8 mouse cellular contexts compared by ENCODE assay signal in genomic region chr6:108782526-108783183, GRCm38 (mm10). TPM values are rescaled to one million over a fixed set of nuclear protein-coding genes. Genes with fewer than 3 reads are reported as not detected.
DNase-seq lines count a peak whose midpoint lies in the region; ATAC-seq and TF ChIP-seq lines count a peak whose summit lies in the region.

Arl8b (plus strand) TSS chr6:108783099.

- H3K27ac ChIP-seq in cortical plate, adult 2 months (ENCODE audit: insufficient read depth, low read length): peak within 1 kb of the TSS; percentile 76

- peak; percentile 99 for DNase-seq in gastrocnemius, postnatal 10 days
- peak; percentile 97 for DNase-seq in induced T-regulatory cell, adult 2 months (ENCODE audit: low read depth)
- DNase-seq in left cerebral cortex, adult 9 months (ENCODE audit: low spot score in 2 of 2): peak; percentile 84 to 93
- peak; percentile 98 for DNase-seq in right cerebral cortex, postnatal 14 days
- peak; percentile 92 to 94 for DNase-seq in urinary bladder, postnatal 36 days (ENCODE audit: low spot score in 2 of 2)

- H3K4me1 ChIP-seq in cortical plate, adult 2 months (ENCODE audit: control insufficient read depth, insufficient read depth, low read length): peaks cover 9% of the 10 kb centered on the region

- TF ChIP-seq POLR2A in cortical plate, adult 2 months (IDR thresholded peaks at IDR 0.05; ENCODE audit: extremely low read depth, insufficient read depth, low read length): peak; percentile 73

- TF ChIP-seq CTCF in cortical plate, adult 2 months (IDR thresholded peaks at IDR 0.05; ENCODE audit: extremely low read depth, insufficient read depth, low read length): peak; percentile 84

- peak within 1 kb of the TSS; percentile 90 for H3K4me3 ChIP-seq in cortical plate, adult 2 months (ENCODE audit: insufficient read depth, low read length)

- peak; percentile 82 for ATAC-seq in activated CD4-positive, CD25-positive, alpha-beta regulatory T cell, adult 4 months
- ATAC-seq in megakaryocyte progenitor cell, adult 5-6 weeks (replicated peaks; ENCODE audit: poor library complexity): peak; percentile 82

RNA-seq across cellular contexts. Expression of gene Arl8b, which starts in this region (rescaled TPM):
- polyA plus RNA-seq in activated CD4-positive, CD25-positive, alpha-beta regulatory T cell, adult 4 months (2017; shearing (Covaris generic)): 10 to 100 TPM; 41.0 to 42.6 TPM
- 82.1 and 83.6 TPM in 2 replicates for polyA plus RNA-seq in cortical plate, adult 2 months (2012; rRNA removed)
- 10 to 100 TPM; 70.5 to 75.3 TPM for total RNA-seq in gastrocnemius, postnatal 10 days (2021)
- total RNA-seq in megakaryocyte progenitor cell, adult 5-6 weeks (2015): 224 and 271 TPM in 2 replicates
- total RNA-seq in megakaryocyte progenitor cell, adult 5-6 weeks (2017): 71.1 and 83.9 TPM in 2 replicates

Comparison
In these comparisons a context has a peak if more than half of its experiments do, and no peak if none do; other contexts are left out.
1. Peak in every context shown above with its lines: DNase-seq, ATAC-seq, H3K4me3 ChIP-seq and H3K27ac ChIP-seq.